Mouse (Mus musculus) thymus, adult 2 months (tissue): ENCODE measurements around the gene Lhfpl2. TPM values are rescaled to one million over a fixed set of nuclear protein-coding genes. Genes with fewer than 3 reads are reported as not detected.

Experiments
- DNase-seq: peaks from one replicate; pipeline ENCODE4 v3.0.0; 2021
- H3K27ac ChIP-seq: fragments of 200-500 bp; 2 replicates; pipeline ENCODE4 v1.5.1; 2012; ENCODE audit warnings: low read length, control low read depth; ENCODE audit not compliant: control insufficient read depth, insufficient read depth
- H3K27me3 ChIP-seq: fragments of 200-500 bp; 2 replicates; pipeline ENCODE4 v1.6.1; 2012; ENCODE audit warnings: mild to moderate bottlenecking, low read length, moderate library complexity, mixed read lengths; ENCODE audit not compliant: control insufficient read depth, insufficient read depth
- H3K36me3 ChIP-seq: fragments of 200-500 bp; 2 replicates; pipeline ENCODE4 v1.6.1; 2012; ENCODE audit warnings: mild to moderate bottlenecking, low read length, moderate library complexity; ENCODE audit not compliant: control insufficient read depth, insufficient read depth
- H3K4me1 ChIP-seq: fragments of 200-500 bp; replicated peaks from 2 replicates; pipeline ENCODE4 v1.6.1; 2012; ENCODE audit warnings: low read length; ENCODE audit not compliant: control insufficient read depth, insufficient read depth
- H3K4me3 ChIP-seq: fragments of 200-500 bp; 2 replicates; pipeline ENCODE4 v1.5.1; 2012; ENCODE audit warnings: mild to moderate bottlenecking, low read length, control low read depth, moderate library complexity; ENCODE audit not compliant: control insufficient read depth, insufficient read depth
- CTCF ChIP-seq: fragments of 200-500 bp; IDR thresholded peaks from 2 replicates; pipeline ENCODE4 v1.5.1; 2012; ENCODE audit warnings: mild to moderate bottlenecking, control low read depth, low read length, moderate library complexity, borderline replicate concordance; ENCODE audit not compliant: control insufficient read depth, poor library complexity, insufficient read depth; ENCODE audit errors: extremely low read depth
- POLR2A ChIP-seq: fragments of 200-500 bp; IDR thresholded peaks from 2 replicates; pipeline ENCODE4 v1.6.1; 2012; ENCODE audit warnings: mild to moderate bottlenecking, low read length, control low read depth, moderate library complexity; ENCODE audit not compliant: control insufficient read depth, poor library complexity, insufficient read depth; ENCODE audit errors: extremely low read depth
- WGBS: fragments of 180-500 bp; shearing (Covaris S2); methylation state at CpG from one replicate; pipeline ENCODE4 v1.1.7; 2018; 5-methylcytosine and 5-hydroxymethylcytosine counted together
- polyA plus RNA-seq: library from polyadenylated mRNA; depleted of rRNA; stranded (reverse); fragments of >200 nt; gene quantifications from 2 replicates; pipeline ENCODE4 v1.2.3, GENCODE M21; 2012

The Lhfpl2 gene
- polyA plus RNA-seq, 1 experiment = 6.6 TPM

DNA sequence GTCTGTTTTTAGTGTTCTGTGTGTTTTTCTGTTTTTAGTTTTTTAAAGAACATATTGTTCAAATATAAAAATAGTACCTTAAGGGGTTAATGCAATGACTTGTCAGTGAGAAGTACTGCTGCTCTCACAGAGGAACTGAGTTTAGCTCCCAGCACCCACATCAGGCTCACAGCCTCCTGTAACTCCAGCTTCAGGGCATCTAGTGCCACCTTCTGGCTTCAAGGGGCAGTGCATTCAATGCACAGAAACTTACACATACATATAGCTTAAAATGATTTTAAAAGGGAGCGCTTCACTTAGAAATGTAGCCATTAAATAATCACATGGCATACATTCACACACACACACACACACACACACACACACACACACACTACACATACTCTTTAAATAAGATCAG is 60.5 kb downstream of the Lhfpl2 start:
- Histone ChIP-seq H3K27ac (no peak overlapping the region), H3K4me1 (peaks cover 6% of the 10 kb centered on the region; the same call in 1 of the 2 replicates), H3K36me3 (no peaks in the 10 kb centered on the region), H3K27me3 (no peaks in the 10 kb centered on the region), H3K4me3 (no peak overlapping the region)
- TF ChIP-seq CTCF = no peak
- no peak for TF ChIP-seq POLR2A
- no peak for DNase-seq
- WGBS = 100% methylated on average over 1 of the region's 1 CpGs

DNA sequence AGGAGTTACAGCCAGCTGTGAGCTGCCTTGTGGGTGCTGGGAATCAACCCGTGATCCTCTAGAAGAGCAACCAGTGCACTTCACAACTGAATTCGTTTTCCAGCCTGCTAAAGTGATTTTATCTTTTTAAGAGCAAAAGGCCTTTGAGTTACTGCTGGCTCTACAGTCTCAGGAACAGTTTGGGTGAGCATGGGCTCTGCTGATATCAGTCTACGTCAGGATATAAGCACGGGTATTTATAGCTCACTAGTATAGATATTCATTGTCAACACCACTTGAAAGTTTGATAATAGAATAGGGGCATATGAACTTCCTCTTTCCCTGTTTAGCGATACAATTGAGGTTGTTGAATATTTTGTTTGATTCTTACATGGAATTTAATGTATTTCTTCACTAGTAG is 61.7 kb downstream of the Lhfpl2 start:
- WGBS = 65% methylated on average over 5 of the region's 5 CpGs
- no peaks in the 10 kb centered on the region for H3K27me3 ChIP-seq
- no peak overlapping the region for H3K27ac ChIP-seq
- H3K4me3 ChIP-seq = no peak overlapping the region
- no peaks in the 10 kb centered on the region for H3K36me3 ChIP-seq
- DNase-seq = no peak
- no peak for TF ChIP-seq POLR2A
- TF ChIP-seq CTCF = no peak
- peaks cover 11% of the 10 kb centered on the region for H3K4me1 ChIP-seq

DNA sequence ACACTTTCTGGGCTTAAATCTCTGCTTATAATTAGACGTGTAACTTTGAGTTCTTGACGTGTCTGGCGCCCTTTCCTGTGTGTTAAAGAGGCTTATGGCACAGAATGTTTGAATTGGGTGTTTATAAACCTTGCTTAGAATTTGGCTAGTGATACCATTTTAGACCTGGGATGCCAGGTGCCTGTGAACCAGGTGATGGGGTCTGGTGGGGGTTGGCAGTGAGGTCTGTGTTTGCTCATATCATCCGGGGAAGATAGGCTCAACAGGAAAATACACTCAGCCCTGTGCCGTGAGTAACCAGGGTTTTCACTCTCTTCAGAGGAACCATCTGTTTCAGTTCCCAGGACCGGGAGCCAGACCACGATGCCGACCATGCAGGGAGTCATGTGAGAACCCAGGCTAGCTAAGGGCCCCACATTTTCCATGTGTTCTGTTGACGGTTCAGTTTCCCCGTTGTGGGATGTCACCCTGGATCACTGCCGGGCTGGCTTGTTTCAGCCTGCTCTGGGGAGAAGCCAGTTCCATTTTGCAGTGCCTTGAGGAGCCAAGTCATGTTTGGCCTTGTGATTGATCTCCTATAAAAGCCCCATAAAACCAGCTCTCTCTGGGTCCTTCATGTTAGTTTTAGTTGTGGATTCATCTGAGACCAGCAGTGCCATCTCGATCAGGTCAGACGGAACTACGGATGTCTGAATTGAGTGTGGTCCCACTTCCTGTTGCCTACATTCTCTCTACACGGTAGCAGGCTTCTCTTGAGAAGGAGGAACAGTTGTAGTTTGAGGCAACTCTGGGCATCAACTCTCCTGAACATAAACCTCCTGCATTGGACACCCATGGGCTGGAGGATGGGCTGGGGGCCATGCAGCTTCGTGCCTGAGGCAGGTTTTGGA is 65.4 kb downstream of the Lhfpl2 start:
- WGBS = 47% methylated on average over 16 of the region's 16 CpGs
- TF ChIP-seq POLR2A = no peak
- TF ChIP-seq CTCF = no peak
- H3K36me3 ChIP-seq = no peaks in the 10 kb centered on the region
- H3K27ac ChIP-seq = no peak overlapping the region
- DNase-seq = no peak
- H3K4me3 ChIP-seq = peak overlapping the region; percentile 9; the same call in 1 of the 2 replicates
- no peaks in the 10 kb centered on the region for H3K27me3 ChIP-seq
- peaks cover 8% of the 10 kb centered on the region for H3K4me1 ChIP-seq

DNA sequence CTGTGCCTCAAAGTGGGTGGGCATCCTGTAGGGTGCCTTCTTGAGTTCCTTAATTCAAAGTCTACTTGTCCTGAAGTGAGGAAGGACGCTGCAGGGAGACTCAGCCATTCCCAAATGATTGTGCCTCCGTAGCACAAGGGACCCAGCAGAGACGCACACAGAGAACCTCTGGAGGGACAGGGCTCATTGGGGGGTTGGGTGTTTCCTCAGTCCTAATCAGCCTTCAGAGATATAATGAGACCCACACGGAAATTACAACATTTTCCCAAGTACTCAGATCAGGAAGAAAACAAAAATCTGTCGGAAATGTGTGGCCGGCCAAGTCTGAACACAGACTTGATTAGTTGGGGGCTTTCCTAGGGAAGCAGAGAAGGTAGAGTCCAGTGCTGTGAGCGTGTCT is 72.8 kb downstream of the Lhfpl2 start:
- 90% methylated on average over 7 of the region's 7 CpGs for WGBS
- H3K4me3 ChIP-seq = no peak overlapping the region
- H3K4me1 ChIP-seq = peaks cover 4% of the 10 kb centered on the region
- H3K27me3 ChIP-seq = no peaks in the 10 kb centered on the region
- no peak for DNase-seq
- TF ChIP-seq POLR2A = no peak
- TF ChIP-seq CTCF = no peak
- H3K36me3 ChIP-seq = no peaks in the 10 kb centered on the region
- no peak overlapping the region for H3K27ac ChIP-seq

DNA sequence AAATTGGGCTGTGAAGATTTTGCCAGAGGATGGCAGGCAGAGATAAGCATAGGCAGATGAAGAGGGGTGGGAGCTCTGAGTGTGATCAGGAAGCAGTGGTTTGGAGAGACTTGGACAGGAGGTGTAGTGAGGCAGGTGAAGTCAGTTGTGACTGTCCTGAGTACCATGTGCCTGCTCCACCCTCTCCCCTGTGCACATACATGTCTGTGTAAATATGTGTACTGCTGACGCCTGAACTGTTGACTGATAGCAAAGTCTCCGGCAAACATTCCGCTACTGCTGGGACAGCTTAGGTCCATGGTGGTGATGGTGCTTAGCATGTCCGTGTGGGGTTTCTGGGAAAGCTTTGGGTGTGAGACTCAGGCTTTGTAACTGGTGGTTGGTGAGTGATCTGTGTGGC is 73.5 kb downstream of the Lhfpl2 start:
- H3K4me3 ChIP-seq = no peak overlapping the region
- no peaks in the 10 kb centered on the region for H3K36me3 ChIP-seq
- no peak overlapping the region for H3K27ac ChIP-seq
- no peak for DNase-seq
- H3K4me1 ChIP-seq = peaks cover 4% of the 10 kb centered on the region
- H3K27me3 ChIP-seq = no peaks in the 10 kb centered on the region
- TF ChIP-seq CTCF (no peak), POLR2A (no peak)
- 98% methylated on average over 4 of the region's 4 CpGs for WGBS

DNA sequence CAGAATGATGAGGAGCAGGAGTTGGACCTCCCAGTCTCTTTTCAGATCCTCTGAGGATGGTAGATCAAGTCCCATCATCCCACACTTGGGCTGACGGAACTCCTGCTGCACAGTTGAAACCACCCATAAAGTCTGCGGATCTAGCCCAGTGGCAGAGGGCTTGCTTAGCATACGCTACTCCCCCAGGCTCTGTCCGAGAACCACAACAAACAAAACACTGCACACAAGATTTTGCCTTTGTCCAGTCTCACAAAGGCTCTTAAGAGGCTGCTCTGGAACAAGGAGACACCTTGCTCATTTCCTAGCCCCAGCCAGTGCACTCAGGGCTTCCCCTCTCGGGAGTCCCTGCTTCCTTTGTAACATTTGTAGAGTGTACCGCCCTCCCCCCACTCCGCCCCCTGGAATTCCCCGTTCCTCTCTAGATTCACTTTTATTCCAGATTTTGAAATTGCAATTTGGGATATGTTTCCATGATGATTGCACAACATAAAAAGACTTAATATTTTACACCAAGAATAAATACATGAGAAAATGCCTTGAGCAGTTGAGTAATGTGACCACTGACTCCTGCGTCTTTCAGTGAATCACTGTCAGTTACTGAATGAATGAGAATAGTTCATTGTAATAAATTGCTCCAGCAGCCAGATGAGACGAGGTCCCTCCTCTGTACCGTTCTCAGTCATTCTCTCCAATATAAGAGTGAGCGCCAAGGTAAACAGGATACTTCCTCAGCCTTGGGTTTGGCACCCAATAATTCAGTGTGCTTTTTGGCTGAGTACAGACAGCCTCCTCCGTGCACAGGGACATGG is 74.8 kb downstream of the Lhfpl2 start:
- Histone ChIP-seq H3K4me1 (peaks cover 4% of the 10 kb centered on the region), H3K27ac (no peak overlapping the region), H3K4me3 (no peak overlapping the region), H3K36me3 (no peaks in the 10 kb centered on the region), H3K27me3 (no peaks in the 10 kb centered on the region)
- TF ChIP-seq POLR2A = no peak
- TF ChIP-seq CTCF = no peak
- DNase-seq = no peak
- 83% methylated on average over 13 of the region's 13 CpGs for WGBS
